Mouse (Mus musculus): Measurements from ENCODE around the gene Aloxe3.

DNA sequence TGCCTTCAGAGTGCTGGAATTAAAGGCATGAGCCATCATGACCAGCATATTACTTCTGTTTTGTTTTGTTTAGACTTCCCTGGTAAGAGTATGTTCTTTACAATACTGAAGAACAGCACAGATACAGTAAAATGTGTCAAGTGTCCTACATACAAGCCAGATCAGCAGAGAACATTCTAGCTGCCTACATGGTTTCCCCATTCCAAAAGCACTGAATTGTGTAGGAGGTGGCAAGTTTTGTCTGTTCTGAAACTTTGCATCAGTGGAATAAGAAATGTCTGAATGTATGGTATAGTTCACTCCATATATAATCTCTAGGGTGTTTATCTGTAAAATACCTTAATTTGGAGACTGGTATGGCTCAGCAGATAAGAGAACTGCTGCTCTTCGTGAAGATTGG is 29.7 kb downstream of the Aloxe3 start:
- TF ChIP-seq POLR2A (IDR thresholded peaks at IDR 0.05; ENCODE audit: borderline replicate concordance, low read depth, low read length): no peak
- no peak for TF ChIP-seq CTCF (IDR thresholded peaks at IDR 0.05; ENCODE audit: low read depth, low read length)
